Comparison of ENCODE assay signal across 16 mouse cellular contexts in the genomic region with DNA sequence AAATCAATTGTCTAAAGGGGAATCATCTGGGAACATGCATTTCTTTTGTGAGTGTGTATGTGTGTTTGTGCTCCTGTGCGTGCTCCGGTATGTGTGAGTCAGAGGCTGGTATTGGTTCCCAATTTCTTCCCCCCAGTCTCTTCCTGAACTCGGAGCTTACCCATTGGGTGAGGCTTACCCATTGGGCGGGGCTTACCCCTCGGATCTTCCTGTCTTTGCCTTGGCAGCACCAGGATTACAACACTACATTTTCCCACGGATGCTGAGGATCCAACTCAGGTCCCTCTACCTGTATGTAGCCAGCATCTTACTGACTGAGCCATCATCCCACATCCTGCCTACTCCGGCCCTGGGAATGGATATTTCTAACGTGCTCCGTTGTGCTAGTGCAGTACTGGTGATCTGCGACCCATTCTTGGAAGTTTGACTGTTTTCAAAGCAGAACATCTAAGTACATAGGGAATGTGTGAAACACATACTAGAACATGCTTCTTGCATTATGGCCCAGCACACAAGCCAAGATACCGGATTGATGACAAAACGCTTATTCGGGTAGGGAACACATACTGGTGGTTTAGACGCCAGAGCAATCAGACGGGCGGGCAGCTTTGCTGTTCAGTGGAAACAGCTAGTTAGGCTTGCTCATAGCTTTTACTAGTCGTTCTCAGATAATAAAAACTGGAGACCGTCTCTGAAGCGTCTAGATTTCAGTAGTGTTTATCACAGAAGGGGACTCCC. TPM values are rescaled to one million over a fixed set of nuclear protein-coding genes. Genes with fewer than 3 reads are reported as not detected.
A peak's percentile ranks its signal among the peaks of the same experiment; 100 is the strongest.
DNase-seq lines count a peak whose midpoint lies in the region; ATAC-seq lines count a peak whose summit lies in the region.
"Had no signal": no experiment of that assay in that cellular context is flagged by ENCODE, and none has a peak within 500 bp of the region (broad histone marks: within the 10 kb centered on the region; RNA-seq: fewer than 3 reads in every experiment).

No protein-coding gene starts in this region.

- no peaks in the 10 kb centered on the region for H3K27me3 ChIP-seq in heart, embryonic 12.5 days (replicated peaks)
- H3K27me3 ChIP-seq in lung, embryonic 16.5 days (ENCODE audit: control insufficient read depth, insufficient read depth, low read depth, low read length): no peaks in the 10 kb centered on the region
- no peaks in the 10 kb centered on the region for H3K27me3 ChIP-seq in limb, embryonic 11.5 days (ENCODE audit: control insufficient read depth, insufficient read depth, low read length)
- H3K27me3 ChIP-seq: forebrain, embryonic 15.5 days; liver, embryonic 15.5 days; neural tube, embryonic 12.5 days; stomach, embryonic 15.5 days had no signal

- H3K9ac ChIP-seq in heart, embryonic 12.5 days: no peak overlapping the region
- no peak overlapping the region for H3K9ac ChIP-seq in lung, embryonic 16.5 days (ENCODE audit: low read length)
- H3K9ac ChIP-seq in limb, embryonic 11.5 days (ENCODE audit: low read length): no peak overlapping the region
- H3K9ac ChIP-seq: forebrain, embryonic 15.5 days; liver, embryonic 15.5 days; neural tube, embryonic 12.5 days; stomach, embryonic 15.5 days had no signal

- DNase-seq in heart, adult 8-10 months (ENCODE audit: low spot score): no peak
- DNase-seq in lung, adult 18-20 months: no peak
- DNase-seq in ZHBTc4 (ENCODE audit: low read depth, low spot score): peak; percentile 28
- no peak for DNase-seq in limb, embryonic 11.5 days (ENCODE audit: low spot score)
- DNase-seq in urinary bladder, postnatal 10 days (ENCODE audit: low spot score): no peak
- DNase-seq: adrenal gland, postnatal 36 days; cerebellum, adult 2 months; kidney, adult 8-10 months had no signal

- ATAC-seq in heart, embryonic 12.5 days (ENCODE audit: insufficient number of reproducible peaks, low FRiP score): no peak
- peak; percentile 26 for ATAC-seq in lung, embryonic 16.5 days (ENCODE audit: low read depth)
- ATAC-seq in limb, embryonic 11.5 days (ENCODE audit: insufficient number of reproducible peaks, low FRiP score, low TSS enrichment, low read depth): no peak
- ATAC-seq in megakaryocyte, adult 5-6 weeks (ENCODE audit: poor library complexity, severe bottlenecking): no peak
- ATAC-seq: forebrain, embryonic 15.5 days; hindbrain, embryonic 16.5 days had no signal

- no peak overlapping the region for H3K4me3 ChIP-seq in heart, embryonic 12.5 days
- H3K4me3 ChIP-seq in lung, embryonic 16.5 days (ENCODE audit: low read length): no peak overlapping the region
- H3K4me3 ChIP-seq in limb, embryonic 11.5 days (ENCODE audit: low read depth, low read length): no peak overlapping the region
- H3K4me3 ChIP-seq: forebrain, embryonic 15.5 days; liver, embryonic 15.5 days; neural tube, embryonic 12.5 days; stomach, embryonic 15.5 days had no signal

- WGBS in heart, embryonic 12.5 days: 75% methylated on average over 19 of the region's 19 CpGs
- WGBS in lung, embryonic 16.5 days: 68% methylated on average over 19 of the region's 19 CpGs
- 69% methylated on average over 19 of the region's 19 CpGs for WGBS in limb, embryonic 11.5 days

- no peaks in the 10 kb centered on the region for H3K36me3 ChIP-seq in heart, embryonic 12.5 days
- no peaks in the 10 kb centered on the region for H3K36me3 ChIP-seq in lung, embryonic 16.5 days (ENCODE audit: control insufficient read depth, insufficient read depth, low read length)
- no peaks in the 10 kb centered on the region for H3K36me3 ChIP-seq in limb, embryonic 11.5 days (ENCODE audit: control insufficient read depth, insufficient read depth, low read length)
- H3K36me3 ChIP-seq: forebrain, embryonic 15.5 days; liver, embryonic 15.5 days; neural tube, embryonic 12.5 days; stomach, embryonic 15.5 days had no signal

- H3K27ac ChIP-seq in heart, embryonic 12.5 days (ENCODE audit: poor library complexity, severe bottlenecking): no peak overlapping the region
- no peak overlapping the region for H3K27ac ChIP-seq in lung, embryonic 16.5 days (ENCODE audit: low read length)
- H3K27ac ChIP-seq in limb, embryonic 11.5 days (replicated peaks; ENCODE audit: low read depth, low read length): peak overlapping the region; percentile 48
- H3K27ac ChIP-seq: forebrain, embryonic 15.5 days; liver, embryonic 15.5 days; neural tube, embryonic 12.5 days had no signal

- peak overlapping the region; percentile 25; the same call in 1 of the 2 replicates for H3K4me2 ChIP-seq in heart, embryonic 12.5 days
- H3K4me2 ChIP-seq in lung, embryonic 16.5 days (ENCODE audit: low read depth, low read length): peak overlapping the region; percentile 18; the same call in 1 of the 2 replicates
- H3K4me2 ChIP-seq in limb, embryonic 11.5 days (ENCODE audit: low read depth, severe bottlenecking): no peak overlapping the region
- H3K4me2 ChIP-seq: forebrain, embryonic 15.5 days; liver, embryonic 15.5 days; neural tube, embryonic 12.5 days had no signal

- H3K9me3 ChIP-seq in heart, embryonic 12.5 days (replicated peaks): no peaks in the 10 kb centered on the region
- no peaks in the 10 kb centered on the region for H3K9me3 ChIP-seq in lung, embryonic 16.5 days (ENCODE audit: control insufficient read depth, low read length)
- H3K9me3 ChIP-seq in limb, embryonic 11.5 days (ENCODE audit: control insufficient read depth, low read length): no peaks in the 10 kb centered on the region
- H3K9me3 ChIP-seq: forebrain, embryonic 15.5 days; liver, embryonic 15.5 days; neural tube, embryonic 12.5 days; stomach, embryonic 15.5 days had no signal

- H3K4me1 ChIP-seq in heart, embryonic 12.5 days (replicated peaks): peaks cover 11% of the 10 kb centered on the region
- peaks cover 7% of the 10 kb centered on the region; the same call in 1 of the 2 replicates for H3K4me1 ChIP-seq in lung, embryonic 16.5 days (replicated peaks; ENCODE audit: control insufficient read depth, insufficient read depth, low read length)
- H3K4me1 ChIP-seq in limb, embryonic 11.5 days (ENCODE audit: control insufficient read depth, insufficient read depth, low read length): peaks cover 15% of the 10 kb centered on the region
- H3K4me1 ChIP-seq: liver, embryonic 15.5 days; neural tube, embryonic 12.5 days had no signal

RNA-seq across cellular contexts. Expression of gene Zfhx3, which starts 55.8 kb away (rescaled TPM):
- polyA plus RNA-seq in heart, embryonic 12.5 days (2016; fragmentation: Nextera tagmentation; extraction: Ambion mirVana): 7.4 and 8.0 TPM in 2 replicates
- 1 to 10 TPM; 7.7 to 8.0 (median 7.8) TPM for total RNA-seq in heart, adult 8-10 months (2022)
- 11.9 and 12.7 TPM in 2 replicates for polyA plus RNA-seq in lung, embryonic 16.5 days (2015; fragmentation: Nextera tagmentation; extraction: Ambion mirVana)
- 36.4 and 38.8 TPM in 2 replicates for polyA plus RNA-seq in limb, embryonic 11.5 days (2014; fragmentation: Nextera tagmentation; extraction: Ambion mirVana)
- total RNA-seq in megakaryocyte, adult 5-6 weeks (2015): 10.4 and 10.9 TPM in 2 replicates
- total RNA-seq in megakaryocyte, adult 5-6 weeks (2017): 2.1 and 3.3 TPM in 2 replicates
